Mouse (Mus musculus) kidney, postnatal 0 days (tissue): ENCODE data around the gene Lrrc75b. TPM values are rescaled to one million over a fixed set of nuclear protein-coding genes. Genes with fewer than 3 reads are reported as not detected.
A peak's percentile ranks its signal among the peaks of the same experiment; 100 is the strongest.
"Not testable (repeated sequence)": the region's sequence is repeated elsewhere in the genome, so short reads cannot be mapped to it uniquely, and the experiment has no call there.

Source experiments
- ATAC-seq: fragments of 200-750 bp; cut with Nextera tagmentation; replicated peaks from 2 replicates; pipeline ENCODE4 v1.8.0; 2017; ENCODE audit warnings: low read depth, moderate number of reproducible peaks, moderate TSS enrichment, moderate library complexity; ENCODE audit not compliant: low FRiP score
- DNase-seq: peaks from one replicate; pipeline ENCODE4 v3.0.0-alpha.2; 2016; ENCODE audit warnings: low spot score
- H3K27ac ChIP-seq: fragments of 300-500 bp; sonication (generic); 2 replicates; pipeline ENCODE4 v1.5.1; 2014; ENCODE audit warnings: mild to moderate bottlenecking
- H3K27me3 ChIP-seq: fragments of 300-500 bp; sonication (generic); 2 replicates; pipeline ENCODE4 v1.6.1; 2014; ENCODE audit warnings: low read length, mixed read lengths; ENCODE audit not compliant: insufficient read depth
- H3K36me3 ChIP-seq: fragments of 300-500 bp; sonication (generic); 2 replicates; pipeline ENCODE4 v1.6.1; 2014; ENCODE audit warnings: low read length, mixed read lengths; ENCODE audit not compliant: insufficient read depth
- H3K4me1 ChIP-seq: fragments of 300-500 bp; sonication (generic); replicated peaks from 2 replicates; pipeline ENCODE4 v1.6.1; 2014; ENCODE audit warnings: antibody characterized with exemption, low read length, mixed read lengths; ENCODE audit not compliant: insufficient read depth
- H3K4me2 ChIP-seq: fragments of 300-500 bp; sonication (generic); 2 replicates; pipeline ENCODE4 v1.6.1; 2014; ENCODE audit warnings: mild to moderate bottlenecking, low read length, moderate library complexity, mixed read lengths
- H3K4me3 ChIP-seq: fragments of 300-500 bp; sonication (generic); replicated peaks from 2 replicates; pipeline ENCODE4 v1.5.1; 2014; ENCODE audit warnings: low read depth, low read length
- H3K9ac ChIP-seq: fragments of 300-500 bp; sonication (generic); 2 replicates; pipeline ENCODE4 v1.6.1; 2014; ENCODE audit warnings: low read depth, low read length
- H3K9me3 ChIP-seq: fragments of 300-500 bp; sonication (generic); replicated peaks from 2 replicates; pipeline ENCODE4 v1.6.1; 2016; ENCODE audit warnings: low read length, inconsistent platforms, mixed read lengths
- CTCF ChIP-seq: IDR thresholded peaks from 2 replicates; pipeline ENCODE4 v1.5.1; 2016; ENCODE audit warnings: antibody characterized with exemption, low read depth, mild to moderate bottlenecking, moderate library complexity
- WGBS: fragments of 180-500 bp; shearing (Covaris S2); extraction: QIAGEN DNeasy Blood & Tissue Kit; methylation state at CpG from one replicate; pipeline ENCODE4 v1.1.7; 2014; 5-methylcytosine and 5-hydroxymethylcytosine counted together
- polyA plus RNA-seq: library from polyadenylated mRNA; unstranded; fragments of >200 nt; fragmentation: Nextera tagmentation; extraction: Ambion mirVana; gene quantifications from 2 replicates; pipeline ENCODE4 v1.2.1, GENCODE M21; 2015

The Lrrc75b gene
- polyA plus RNA-seq, 1 experiment from 2014 or later = 2.7 TPM

DNA sequence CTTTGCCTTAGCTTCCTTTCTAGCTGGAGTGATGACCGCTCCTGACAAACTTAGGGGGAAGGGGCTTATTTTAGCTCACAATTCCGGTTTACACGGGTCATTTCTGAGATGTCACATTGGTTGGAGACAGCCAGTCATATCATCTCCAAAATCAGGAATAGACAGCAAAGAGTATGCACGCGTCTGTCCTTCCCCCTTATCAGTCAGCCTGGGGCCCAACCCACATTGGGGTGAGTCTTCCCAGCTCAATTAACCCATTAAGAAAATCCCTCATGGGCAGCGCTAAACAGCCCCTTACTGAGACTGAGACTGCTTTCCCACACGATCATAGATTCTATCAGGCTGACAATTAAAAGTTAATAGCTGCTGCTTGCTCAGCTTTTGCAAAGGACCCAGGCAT, 45.8 kb downstream of the Lrrc75b start:
- Histone ChIP-seq H3K36me3 (peaks cover 19% of the 10 kb centered on the region), H3K4me1 (peaks cover 16% of the 10 kb centered on the region; the same call in 1 of the 2 replicates), H3K9me3 (no peaks in the 10 kb centered on the region), H3K27me3 (no peaks in the 10 kb centered on the region), H3K27ac (peak overlapping the region; percentile 38; the same call in 1 of the 2 replicates), H3K9ac (no peak overlapping the region), H3K4me2 (peak overlapping the region; percentile 23), H3K4me3 (no peak overlapping the region)
- 59% methylated on average over 7 of the region's 7 CpGs for WGBS
- DNase-seq = no peak
- TF ChIP-seq CTCF = no peak
- ATAC-seq = no peak

DNA sequence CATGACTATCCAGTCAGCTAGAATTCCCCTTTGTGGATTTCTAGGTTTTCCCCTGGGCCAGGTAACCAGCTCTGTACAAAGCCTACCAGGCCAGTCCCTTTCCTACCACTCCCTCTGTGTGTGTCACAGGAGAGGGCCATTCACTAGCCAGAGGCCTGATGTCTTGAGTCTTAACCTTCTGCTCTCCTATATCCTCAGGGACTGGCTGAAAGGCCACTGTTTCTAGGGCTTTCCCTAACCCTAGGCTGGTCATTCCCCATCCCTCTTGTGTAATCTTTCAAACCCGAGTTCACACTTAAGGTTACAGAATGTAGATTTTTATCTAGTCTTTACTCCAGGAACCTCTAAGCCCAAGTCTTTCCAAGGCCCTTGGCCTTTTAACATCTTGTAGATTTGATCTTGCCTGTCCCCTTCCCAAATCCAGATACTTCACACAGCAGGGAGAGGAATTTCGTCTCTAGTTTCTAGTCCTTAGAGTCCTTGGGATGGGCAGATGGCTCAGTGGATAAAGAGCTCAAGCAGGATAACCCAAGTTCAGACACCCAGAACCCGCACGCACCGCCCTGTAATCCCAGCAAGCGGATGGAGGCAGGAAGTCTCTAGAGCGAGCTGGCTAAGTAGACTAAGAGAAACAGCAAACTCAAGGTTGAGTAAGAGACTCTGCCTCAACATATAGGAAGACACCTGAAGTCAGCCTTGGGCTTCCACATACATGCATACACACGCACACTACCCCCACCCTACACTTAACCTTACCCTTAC, 46.6 kb downstream of the Lrrc75b start:
- Histone ChIP-seq H3K36me3 (peaks cover 28% of the 10 kb centered on the region), H3K27ac (peak overlapping the region; percentile 47; the same call in 1 of the 2 replicates), H3K4me3 (no peak overlapping the region), H3K4me2 (peak overlapping the region; percentile 23), H3K9me3 (no peaks in the 10 kb centered on the region), H3K4me1 (peaks cover 10% of the 10 kb centered on the region; the same call in 1 of the 2 replicates), H3K27me3 (no peaks in the 10 kb centered on the region), H3K9ac (no peak overlapping the region)
- WGBS = 93% methylated on average over 8 of the region's 8 CpGs
- ATAC-seq (no peak), DNase-seq (no peak)
- no peak for TF ChIP-seq CTCF

DNA sequence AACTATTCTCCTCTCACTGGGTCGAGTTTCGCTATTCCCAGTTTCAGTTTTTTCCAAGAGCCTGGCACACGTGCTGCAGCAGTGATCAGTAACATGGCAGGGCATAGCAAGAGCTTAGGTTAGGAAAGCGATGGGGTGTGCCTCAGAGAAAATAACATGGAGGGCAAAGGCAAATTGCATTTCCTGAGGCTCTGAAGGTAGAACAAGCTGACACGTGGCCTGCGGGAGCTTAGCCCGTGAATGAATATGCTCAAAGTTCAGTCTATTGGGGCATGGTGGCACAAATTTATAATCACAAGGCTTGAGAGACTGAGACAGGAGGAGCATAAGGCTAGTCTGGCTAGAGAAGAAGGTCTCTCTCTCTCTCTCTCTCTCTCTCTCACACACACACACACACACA, 47.3 kb downstream of the Lrrc75b start:
- Histone ChIP-seq H3K27ac (0 out of 2 replicates have a peak overlapping the region, but pooled peaks have one; percentile 47), H3K9me3 (no peaks in the 10 kb centered on the region), H3K4me3 (no peak overlapping the region), H3K4me1 (peaks cover 9% of the 10 kb centered on the region; the same call in 1 of the 2 replicates), H3K36me3 (peaks cover 34% of the 10 kb centered on the region), H3K9ac (no peak overlapping the region), H3K27me3 (no peaks in the 10 kb centered on the region), H3K4me2 (no peak overlapping the region)
- 76% methylated on average over 7 of the region's 7 CpGs for WGBS
- TF ChIP-seq CTCF = no peak
- DNase-seq (peak; percentile 26), ATAC-seq (no peak)

DNA sequence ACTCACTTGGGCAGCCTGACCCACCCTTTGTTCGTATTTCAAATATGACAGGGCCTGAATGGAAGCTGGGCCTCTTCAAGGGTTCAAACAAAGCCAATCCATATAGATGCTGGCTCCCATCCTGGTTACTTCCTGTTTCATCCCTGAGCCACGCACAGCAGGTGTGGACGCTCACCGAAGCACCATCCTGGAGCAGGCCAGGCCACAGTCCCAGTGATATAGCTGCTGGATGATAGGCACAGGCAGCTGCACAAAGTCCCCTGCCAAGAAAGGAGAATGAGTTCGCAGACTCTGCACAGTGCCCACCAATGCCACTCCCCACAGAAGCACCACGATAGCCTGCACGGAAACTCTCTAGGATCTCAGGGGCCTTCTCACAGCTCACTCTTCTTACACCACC, 48.2 kb downstream of the Lrrc75b start:
- H3K4me3 ChIP-seq = no peak overlapping the region
- peaks cover 9% of the 10 kb centered on the region; the same call in 1 of the 2 replicates for H3K4me1 ChIP-seq
- 90% methylated on average over 7 of the region's 7 CpGs for WGBS
- H3K27ac ChIP-seq = no peak overlapping the region; the same call in 1 of the 2 replicates
- H3K4me2 ChIP-seq = no peak overlapping the region
- no peak for ATAC-seq
- no peak overlapping the region for H3K9ac ChIP-seq
- TF ChIP-seq CTCF = no peak
- H3K27me3 ChIP-seq = no peaks in the 10 kb centered on the region
- DNase-seq = no peak
- H3K36me3 ChIP-seq = peaks cover 38% of the 10 kb centered on the region
- no peaks in the 10 kb centered on the region for H3K9me3 ChIP-seq

DNA sequence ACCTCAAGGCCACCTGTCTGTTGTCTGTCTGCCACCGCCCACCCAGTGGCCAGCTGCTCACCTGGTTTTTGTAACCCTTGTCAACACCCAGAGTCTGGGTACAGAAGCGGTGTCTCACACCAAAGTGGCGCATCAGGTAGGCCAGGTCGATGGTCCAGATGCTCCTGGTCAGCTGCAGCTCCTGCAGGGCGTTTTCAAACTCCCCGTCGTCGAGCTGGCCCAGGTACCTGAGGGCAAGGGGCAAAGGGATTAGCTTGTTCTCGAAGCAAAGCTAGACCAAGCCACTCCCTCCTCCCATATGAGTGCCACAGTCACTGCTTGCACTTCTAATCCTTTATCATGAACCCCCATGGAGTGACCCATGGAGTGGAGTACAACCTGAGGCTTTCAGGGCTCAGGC, 49.1 kb downstream of the Lrrc75b start:
- Histone ChIP-seq H3K9ac (no peak overlapping the region), H3K4me1 (peaks cover 6% of the 10 kb centered on the region; the same call in 1 of the 2 replicates), H3K36me3 (peaks cover 42% of the 10 kb centered on the region), H3K9me3 (no peaks in the 10 kb centered on the region), H3K27me3 (no peaks in the 10 kb centered on the region), H3K4me3 (no peak overlapping the region), H3K27ac (no peak overlapping the region), H3K4me2 (no peak overlapping the region)
- no peak for TF ChIP-seq CTCF
- no peak for ATAC-seq
- WGBS = 87% methylated on average over 9 of the region's 9 CpGs
- DNase-seq = no peak

DNA sequence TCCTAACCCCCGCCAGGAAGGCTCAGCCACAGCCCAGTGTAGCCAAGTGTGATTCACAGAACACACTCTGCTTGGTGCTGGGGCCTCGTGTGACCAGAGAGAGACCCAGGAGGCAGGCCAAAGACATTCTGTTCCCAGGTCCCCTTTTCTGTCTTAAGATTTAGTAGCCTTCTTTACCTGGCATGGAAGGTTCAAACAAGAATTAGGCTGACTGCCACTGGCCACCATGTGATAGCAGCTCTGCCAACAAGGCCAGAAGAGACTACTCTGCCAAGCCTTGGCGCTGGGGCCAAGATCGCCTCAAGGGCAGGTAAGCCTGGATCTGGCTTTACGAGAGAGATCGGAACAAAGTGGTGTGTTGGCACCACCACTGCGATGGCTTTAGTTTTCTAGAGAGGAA, 49.7 kb downstream of the Lrrc75b start:
- no peak overlapping the region for H3K4me3 ChIP-seq
- no peak overlapping the region for H3K9ac ChIP-seq
- TF ChIP-seq CTCF = no peak
- H3K9me3 ChIP-seq = no peaks in the 10 kb centered on the region
- no peak overlapping the region for H3K4me2 ChIP-seq
- WGBS = 93% methylated on average over 7 of the region's 7 CpGs
- H3K27ac ChIP-seq = no peak overlapping the region
- H3K4me1 ChIP-seq = 0 out of 2 replicates have a peak, but pooled peaks cover under 1% of the 10 kb centered on the region
- no peaks in the 10 kb centered on the region for H3K27me3 ChIP-seq
- no peak for DNase-seq
- ATAC-seq = no peak
- H3K36me3 ChIP-seq = peaks cover 42% of the 10 kb centered on the region

DNA sequence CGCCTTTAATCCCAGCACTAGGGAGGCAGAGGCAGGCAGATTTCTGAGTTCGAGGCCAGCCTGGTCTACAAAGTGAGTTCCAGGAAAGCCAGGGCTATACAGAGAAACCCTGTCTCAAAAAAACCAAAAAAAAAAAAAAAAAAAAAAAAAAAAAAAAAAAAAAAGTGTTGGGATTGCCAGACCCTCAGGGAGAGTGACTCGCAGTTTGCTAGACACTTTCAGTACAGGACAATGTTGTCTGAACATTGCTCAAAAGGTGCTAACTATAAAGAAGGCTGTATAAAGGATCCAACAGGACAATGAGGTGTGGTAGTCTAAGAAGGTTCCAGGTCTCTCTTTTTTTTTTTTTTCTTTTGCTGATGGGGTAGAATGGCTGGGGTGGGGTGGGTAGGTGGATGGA, 54.2 kb downstream of the Lrrc75b start:
- not testable (repeated sequence) for ATAC-seq, H3K9ac ChIP-seq, H3K4me3 ChIP-seq, H3K27me3 ChIP-seq, H3K9me3 ChIP-seq, H3K4me1 ChIP-seq, H3K4me2 ChIP-seq, H3K27ac ChIP-seq, DNase-seq
- WGBS = 98% methylated on average over 3 of the region's 3 CpGs
- peaks cover 38% of the 10 kb centered on the region for H3K36me3 ChIP-seq
